Mouse (Mus musculus) ES-Bruce4 (cell line): ENCODE measurements around the gene Srsf9. TPM values are rescaled to one million over a fixed set of nuclear protein-coding genes. Genes with fewer than 3 reads are reported as not detected.

ENCODE experiments used
- H3K27ac ChIP-seq: 2 replicates; pipeline ENCODE4 v1.5.1; 2012; ENCODE audit warnings: low read length, inconsistent platforms; ENCODE audit not compliant: insufficient read depth
- H3K27me3 ChIP-seq: 2 replicates; pipeline ENCODE4 v1.6.1; 2012; ENCODE audit warnings: mild to moderate bottlenecking, low read length, inconsistent platforms; ENCODE audit not compliant: control insufficient read depth, poor library complexity, insufficient read depth, severe bottlenecking
- H3K36me3 ChIP-seq: 2 replicates; pipeline ENCODE4 v1.6.1; 2012; ENCODE audit warnings: inconsistent platforms, mild to moderate bottlenecking, low read length, moderate library complexity; ENCODE audit not compliant: control insufficient read depth, poor library complexity, insufficient read depth, severe bottlenecking
- H3K4me1 ChIP-seq: one replicate; pipeline ENCODE4 v1.8.1; 2011; ENCODE audit warnings: low read length; ENCODE audit not compliant: control insufficient read depth, insufficient read depth
- H3K4me3 ChIP-seq: 2 replicates; pipeline ENCODE4 v1.5.1; 2011; ENCODE audit warnings: low read depth, mild to moderate bottlenecking, low read length
- H3K9ac ChIP-seq: 2 replicates; pipeline ENCODE4 v1.6.1; 2012; ENCODE audit warnings: low read depth, mild to moderate bottlenecking, inconsistent platforms; ENCODE audit not compliant: poor library complexity, severe bottlenecking
- H3K9me3 ChIP-seq: replicated peaks from 2 replicates; pipeline ENCODE4 v1.6.1; 2012; ENCODE audit warnings: mild to moderate bottlenecking, low read length, inconsistent platforms; ENCODE audit not compliant: control insufficient read depth, poor library complexity, insufficient read depth, severe bottlenecking
- CTCF ChIP-seq: IDR thresholded peaks from one replicate; pipeline ENCODE4 v1.8.1; 2011; ENCODE audit warnings: low read depth, low read length
- EP300 ChIP-seq: IDR thresholded peaks from 2 replicates; pipeline ENCODE4 v1.6.1; 2011; ENCODE audit warnings: low read depth, low read length; ENCODE audit not compliant: insufficient read depth
- POLR2A ChIP-seq: IDR thresholded peaks from one replicate; pipeline ENCODE4 v1.8.1; 2011; ENCODE audit warnings: low read length; ENCODE audit not compliant: insufficient read depth
- polyA plus RNA-seq: library from polyadenylated mRNA; stranded (reverse); fragments of >200 nt; gene quantifications from 2 replicates; pipeline ENCODE4 v1.2.4, GENCODE M21; 2011; ENCODE audit warnings: low read depth; ENCODE audit not compliant: missing spikeins, insufficient read depth, insufficient read length

The Srsf9 gene
- polyA plus RNA-seq, 1 experiment, result 111 TPM

GRCm38 (mm10) chr5:115362216-115362615 lies 35.2 kb downstream of the Srsf9 start:
- TF ChIP-seq CTCF (no peak), EP300 (no peak), POLR2A (no peak)
- no peaks in the 10 kb centered on the region for H3K9me3 ChIP-seq
- peak overlapping the region; percentile 8; the same call in 1 of the 2 replicates for H3K4me3 ChIP-seq
- no peak overlapping the region for H3K27ac ChIP-seq
- no peaks in the 10 kb centered on the region for H3K27me3 ChIP-seq
- H3K4me1 ChIP-seq, result peaks cover 2% of the 10 kb centered on the region
- no peaks in the 10 kb centered on the region for H3K36me3 ChIP-seq
- H3K9ac ChIP-seq, result no peak overlapping the region

- TF ChIP-seq POLR2A, result no peak
- no peak for TF ChIP-seq EP300
- no peak for TF ChIP-seq CTCF
- peaks cover 2% of the 10 kb centered on the region for H3K4me1 ChIP-seq
- 0 out of 2 replicates have a peak overlapping the region, but pooled peaks have one; percentile 8 for H3K9ac ChIP-seq
- H3K27me3 ChIP-seq, result no peaks in the 10 kb centered on the region
- H3K36me3 ChIP-seq, result no peaks in the 10 kb centered on the region
- 0 out of 2 replicates have a peak overlapping the region, but pooled peaks have one; percentile 9 for H3K27ac ChIP-seq
- no peaks in the 10 kb centered on the region for H3K9me3 ChIP-seq
- H3K4me3 ChIP-seq, result no peak overlapping the region
Observed at GRCm38 (mm10) chr5:115362819-115363714, 36.1 kb downstream of the Srsf9 start.

GRCm38 (mm10) chr5:115364782-115365181 lies 37.8 kb downstream of the Srsf9 start:
- Histone ChIP-seq H3K9ac (no peak overlapping the region), H3K9me3 (no peaks in the 10 kb centered on the region), H3K4me3 (no peak overlapping the region), H3K4me1 (peaks cover 4% of the 10 kb centered on the region), H3K27me3 (no peaks in the 10 kb centered on the region), H3K36me3 (no peaks in the 10 kb centered on the region), H3K27ac (no peak overlapping the region)
- TF ChIP-seq EP300 (no peak), POLR2A (no peak), CTCF (no peak)

- H3K9ac ChIP-seq, result no peak overlapping the region
- peaks cover 10% of the 10 kb centered on the region for H3K4me1 ChIP-seq
- no peaks in the 10 kb centered on the region for H3K36me3 ChIP-seq
- no peak overlapping the region for H3K4me3 ChIP-seq
- TF ChIP-seq CTCF (no peak), EP300 (no peak), POLR2A (no peak)
- no peaks in the 10 kb centered on the region for H3K27me3 ChIP-seq
- no peaks in the 10 kb centered on the region for H3K9me3 ChIP-seq
- H3K27ac ChIP-seq, result peak overlapping the region; percentile 4; the same call in 1 of the 2 replicates
Observed at GRCm38 (mm10) chr5:115371736-115372135, 44.8 kb downstream of the Srsf9 start.

- no peaks in the 10 kb centered on the region for H3K27me3 ChIP-seq
- peak overlapping the region; percentile 32; the same call in 1 of the 2 replicates for H3K9ac ChIP-seq
- H3K9me3 ChIP-seq, result no peaks in the 10 kb centered on the region
- peak; percentile 79 for TF ChIP-seq EP300
- no peak for TF ChIP-seq CTCF
- no peak for TF ChIP-seq POLR2A
- H3K27ac ChIP-seq, result peak overlapping the region; percentile 89
- no peak overlapping the region for H3K4me3 ChIP-seq
- H3K36me3 ChIP-seq, result no peaks in the 10 kb centered on the region
- peaks cover 8% of the 10 kb centered on the region for H3K4me1 ChIP-seq
Observed at GRCm38 (mm10) chr5:115373441-115374203, 46.6 kb downstream of the Srsf9 start.
